Mouse (Mus musculus): ENCODE data around the gene Atf6b. TPM values are rescaled to one million over a fixed set of nuclear protein-coding genes. Genes with fewer than 3 reads are reported as not detected.

Atf6b gene
- polyA plus RNA-seq, 1 experiment from 2014 or later: 42.5 TPM

DNA sequence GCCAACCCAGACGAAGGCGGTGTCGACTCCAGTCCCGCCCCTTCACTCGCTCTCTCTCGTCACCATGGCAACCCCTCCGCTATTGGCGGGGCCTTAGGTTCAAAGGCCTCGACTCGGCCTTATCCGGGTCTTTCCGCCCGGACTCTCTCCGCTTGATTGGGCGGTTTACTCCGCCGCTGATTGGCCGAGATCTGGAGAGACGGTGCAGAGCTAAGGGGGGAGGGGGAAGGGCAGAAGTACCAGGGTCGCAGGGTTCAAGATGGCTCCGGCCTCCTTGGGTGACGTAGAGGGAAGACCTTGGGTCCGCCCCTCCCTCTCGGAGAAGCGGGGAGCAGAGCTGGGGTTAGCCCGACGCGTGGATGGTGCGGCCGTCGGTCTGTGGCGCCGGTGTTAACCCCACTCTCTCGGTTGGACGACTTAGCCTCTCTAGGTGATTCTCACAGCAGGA, 42.9 kb upstream of the Atf6b start, which contains the start of gene Agpat1:
Gene Agpat1 (plus strand): TSS at position 202 of the 448 bp plus-strand sequence.
- no peaks in the 10 kb centered on the region for H3K36me3 ChIP-seq (ENCODE audit: insufficient read depth, low read length)
- peak within 1 kb of the TSS; percentile 46 for H3K9ac ChIP-seq (replicated peaks; ENCODE audit: low read depth)
- peak; percentile 100 for DNase-seq (ENCODE audit: low spot score)
- under 1% methylated on average over 34 of the region's 35 CpGs for WGBS
- H3K27me3 ChIP-seq (replicated peaks; ENCODE audit: insufficient read depth, low read length): no peaks in the 10 kb centered on the region
- H3K4me1 ChIP-seq (ENCODE audit: insufficient read depth, low read depth, low read length): peaks cover 21% of the 10 kb centered on the region
- peak within 1 kb of the TSS; percentile 96 for H3K4me2 ChIP-seq (replicated peaks; ENCODE audit: low read depth, low read length)
- no peaks in the 10 kb centered on the region for H3K9me3 ChIP-seq (ENCODE audit: low read length)
- peak within 1 kb of the TSS; percentile 96 for H3K27ac ChIP-seq (ENCODE audit: low read length)
- ATAC-seq: peak; percentile 85
- peak within 1 kb of the TSS; percentile 81 for H3K4me3 ChIP-seq (ENCODE audit: low read depth, low read length)
- no peak for TF ChIP-seq CTCF (IDR thresholded peaks at IDR 0.05)
- TF ChIP-seq EP300 (IDR thresholded peaks at IDR 0.05): no peak

DNA sequence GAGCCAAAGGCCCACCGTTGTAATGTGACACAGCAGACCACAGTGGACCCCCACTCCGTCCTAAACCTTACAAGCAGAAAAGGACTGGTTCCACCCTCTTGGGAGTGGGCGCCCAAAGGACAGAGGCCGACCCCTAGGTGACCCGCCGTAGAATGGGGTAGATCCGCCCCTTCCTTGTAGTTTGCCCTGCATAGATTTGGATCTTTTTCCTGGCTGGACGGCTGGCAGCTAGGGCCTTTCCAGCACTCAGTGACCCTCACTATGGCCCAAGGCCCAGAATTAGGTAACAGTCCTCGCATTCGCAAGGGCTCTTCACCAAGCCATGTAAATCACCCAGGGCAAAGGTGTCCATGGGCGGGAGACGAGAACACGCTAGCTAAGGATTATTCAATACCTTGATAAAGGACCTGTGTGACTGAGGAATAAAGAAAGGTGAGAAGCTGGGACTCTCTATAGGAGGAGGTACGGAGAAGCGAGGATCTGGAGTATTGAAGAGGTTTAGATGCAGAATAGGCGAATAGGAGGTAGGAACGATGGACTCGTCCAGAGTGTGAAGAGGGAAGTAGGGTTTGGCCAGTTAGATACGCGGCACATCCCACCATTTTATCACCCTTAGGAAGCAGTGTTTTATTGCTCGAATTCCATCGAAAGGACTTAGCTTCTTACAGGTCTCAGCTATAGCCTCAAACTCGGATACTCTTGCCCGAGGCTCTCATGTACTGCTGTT, 42.3 kb upstream of the Atf6b start:
- H3K27me3 ChIP-seq (replicated peaks; ENCODE audit: insufficient read depth, low read length): no peaks in the 10 kb centered on the region
- no peaks in the 10 kb centered on the region for H3K36me3 ChIP-seq (ENCODE audit: insufficient read depth, low read length)
- 0 out of 2 replicates have a peak, but pooled peaks have one; percentile 1 for TF ChIP-seq EP300 (IDR thresholded peaks at IDR 0.05)
- no peak for TF ChIP-seq CTCF (IDR thresholded peaks at IDR 0.05)
- ATAC-seq: peak; percentile 1; the same call in 1 of the 2 replicates
- H3K4me2 ChIP-seq (replicated peaks; ENCODE audit: low read depth, low read length): peak overlapping the region; percentile 96
- peak overlapping the region; percentile 96 for H3K27ac ChIP-seq (ENCODE audit: low read length)
- WGBS: 13% methylated on average over 24 of the region's 24 CpGs
- H3K9ac ChIP-seq (replicated peaks; ENCODE audit: low read depth): peak overlapping the region; percentile 36
- no peaks in the 10 kb centered on the region for H3K9me3 ChIP-seq (ENCODE audit: low read length)
- DNase-seq (ENCODE audit: low spot score): peak; percentile 89
- H3K4me1 ChIP-seq (ENCODE audit: insufficient read depth, low read depth, low read length): peaks cover 21% of the 10 kb centered on the region
- H3K4me3 ChIP-seq (ENCODE audit: low read depth, low read length): peak overlapping the region; percentile 81

DNA sequence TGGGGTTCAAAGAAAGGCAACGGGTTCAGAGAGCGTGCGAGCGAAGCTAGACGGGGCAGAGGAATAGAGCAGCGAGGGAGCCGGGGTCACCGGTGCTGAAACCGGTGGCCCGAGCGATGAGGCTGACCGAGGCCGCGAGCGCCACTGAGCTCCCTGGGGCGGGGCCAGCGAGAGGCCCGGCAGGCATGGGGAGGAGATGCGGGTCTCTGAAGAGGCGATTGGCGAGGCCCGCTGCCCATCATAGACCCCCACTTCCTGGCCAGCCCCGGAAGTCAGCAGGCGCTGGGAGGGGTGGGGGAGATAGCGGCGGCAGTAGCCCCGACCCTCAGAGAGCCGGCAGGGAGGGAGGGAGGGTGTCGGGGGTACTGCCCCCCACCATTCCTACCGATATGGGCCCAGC, 41.3 kb upstream of the Atf6b start:
- DNase-seq (ENCODE audit: low spot score): peak; percentile 97
- peak overlapping the region; percentile 74 for H3K9ac ChIP-seq (replicated peaks; ENCODE audit: low read depth)
- TF ChIP-seq EP300 (IDR thresholded peaks at IDR 0.05): no peak
- no peak for TF ChIP-seq CTCF (IDR thresholded peaks at IDR 0.05)
- H3K9me3 ChIP-seq (ENCODE audit: low read length): no peaks in the 10 kb centered on the region
- H3K4me1 ChIP-seq (ENCODE audit: insufficient read depth, low read depth, low read length): peaks cover 21% of the 10 kb centered on the region
- no peaks in the 10 kb centered on the region for H3K27me3 ChIP-seq (replicated peaks; ENCODE audit: insufficient read depth, low read length)
- ATAC-seq: peak; percentile 33
- H3K4me3 ChIP-seq (ENCODE audit: low read depth, low read length): peak overlapping the region; percentile 81
- H3K36me3 ChIP-seq (ENCODE audit: insufficient read depth, low read length): no peaks in the 10 kb centered on the region
- whole genome bisulfite sequencing: 3% methylated on average over 20 of the region's 30 CpGs
- H3K27ac ChIP-seq (ENCODE audit: low read length): peak overlapping the region; percentile 96
- H3K4me2 ChIP-seq (replicated peaks; ENCODE audit: low read depth, low read length): peak overlapping the region; percentile 96

DNA sequence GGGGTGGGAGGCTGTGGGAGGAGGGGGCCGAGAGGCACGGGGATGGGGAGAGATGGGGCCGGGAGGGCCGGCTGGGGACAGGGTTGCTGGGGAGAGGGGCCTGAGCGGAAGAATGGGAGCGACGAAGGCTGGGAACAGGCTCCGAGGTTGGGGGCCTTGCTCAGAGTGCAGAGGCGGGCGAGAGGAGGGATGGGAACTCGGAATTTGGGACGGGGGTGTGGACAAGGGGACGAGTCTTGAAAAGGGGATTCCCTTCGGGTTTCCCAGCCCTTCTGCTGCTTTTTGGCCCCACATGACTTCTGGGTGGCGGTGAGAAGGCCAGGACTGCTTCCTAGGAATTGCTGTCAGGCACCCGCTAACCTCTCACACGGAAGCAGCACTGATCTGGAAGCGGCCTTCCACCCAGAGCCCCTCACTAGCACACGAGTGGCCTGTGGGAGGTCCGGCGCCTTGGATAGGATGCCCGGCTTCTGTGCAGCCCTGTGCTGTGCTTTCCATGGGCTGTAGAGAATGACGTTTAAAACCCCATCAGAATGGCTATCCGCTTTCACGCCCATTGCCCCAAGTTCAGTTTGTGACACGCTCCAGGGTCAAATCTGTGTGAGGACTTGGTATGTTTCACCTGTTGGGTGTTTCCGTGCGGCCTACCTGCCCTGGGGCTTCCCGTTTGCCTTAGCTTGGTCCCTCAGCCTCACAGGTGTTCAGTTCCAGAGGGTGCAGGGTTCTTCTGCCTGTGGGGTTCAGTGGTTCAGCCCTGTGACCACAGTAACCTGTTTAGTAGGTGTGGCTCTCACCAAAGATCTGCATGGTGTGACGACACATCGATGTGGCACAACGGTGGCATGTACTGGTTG, 40.5 kb upstream of the Atf6b start:
- H3K36me3 ChIP-seq (ENCODE audit: insufficient read depth, low read length): peaks cover 3% of the 10 kb centered on the region; the same call in 1 of the 2 replicates
- H3K27me3 ChIP-seq (replicated peaks; ENCODE audit: insufficient read depth, low read length): no peaks in the 10 kb centered on the region
- DNase-seq (ENCODE audit: low spot score): peak; percentile 46
- peaks cover 21% of the 10 kb centered on the region for H3K4me1 ChIP-seq (ENCODE audit: insufficient read depth, low read depth, low read length)
- peak overlapping the region; percentile 96 for H3K4me2 ChIP-seq (replicated peaks; ENCODE audit: low read depth, low read length)
- 10% methylated on average over 29 of the region's 32 CpGs for WGBS
- H3K9ac ChIP-seq (replicated peaks; ENCODE audit: low read depth): peak overlapping the region; percentile 74
- H3K9me3 ChIP-seq (ENCODE audit: low read length): no peaks in the 10 kb centered on the region
- TF ChIP-seq EP300 (IDR thresholded peaks at IDR 0.05) (no peak), CTCF (IDR thresholded peaks at IDR 0.05) (no peak)
- ATAC-seq: no peak
- peak overlapping the region; percentile 96 for H3K27ac ChIP-seq (ENCODE audit: low read length)
- peak overlapping the region; percentile 81 for H3K4me3 ChIP-seq (ENCODE audit: low read depth, low read length)

DNA sequence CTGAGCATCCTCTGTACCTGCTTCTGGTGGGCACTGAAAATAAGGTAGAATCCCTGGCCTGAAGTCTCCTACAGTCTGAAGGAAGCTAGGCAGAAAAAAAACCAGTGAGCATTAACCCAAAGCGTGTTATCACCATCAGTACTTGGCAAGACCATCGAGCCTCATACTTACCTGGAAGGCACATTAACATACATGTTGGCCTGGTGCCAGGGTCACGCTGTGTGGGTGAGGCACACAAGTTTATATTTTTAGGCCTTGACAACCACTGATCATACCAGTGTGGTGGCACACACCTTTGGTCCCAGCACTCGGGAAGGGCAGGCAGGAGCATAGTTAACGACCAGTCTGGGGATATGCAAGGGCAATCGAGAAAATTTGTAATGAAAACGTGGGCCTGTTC, 38.9 kb upstream of the Atf6b start:
- Histone ChIP-seq H3K4me3 (ENCODE audit: low read depth, low read length) (no peak overlapping the region), H3K27me3 (replicated peaks; ENCODE audit: insufficient read depth, low read length) (no peaks in the 10 kb centered on the region), H3K4me1 (ENCODE audit: insufficient read depth, low read depth, low read length) (peaks cover 12% of the 10 kb centered on the region), H3K9ac (replicated peaks; ENCODE audit: low read depth) (no peak overlapping the region), H3K4me2 (replicated peaks; ENCODE audit: low read depth, low read length) (no peak overlapping the region), H3K36me3 (ENCODE audit: insufficient read depth, low read length) (peaks cover 11% of the 10 kb centered on the region), H3K9me3 (ENCODE audit: low read length) (no peaks in the 10 kb centered on the region), H3K27ac (ENCODE audit: low read length) (no peak overlapping the region)
- no peak for DNase-seq (ENCODE audit: low spot score)
- TF ChIP-seq CTCF (IDR thresholded peaks at IDR 0.05) (no peak), EP300 (IDR thresholded peaks at IDR 0.05) (no peak)
- WGBS: 66% methylated on average over 7 of the region's 7 CpGs
- ATAC-seq: no peak

DNA sequence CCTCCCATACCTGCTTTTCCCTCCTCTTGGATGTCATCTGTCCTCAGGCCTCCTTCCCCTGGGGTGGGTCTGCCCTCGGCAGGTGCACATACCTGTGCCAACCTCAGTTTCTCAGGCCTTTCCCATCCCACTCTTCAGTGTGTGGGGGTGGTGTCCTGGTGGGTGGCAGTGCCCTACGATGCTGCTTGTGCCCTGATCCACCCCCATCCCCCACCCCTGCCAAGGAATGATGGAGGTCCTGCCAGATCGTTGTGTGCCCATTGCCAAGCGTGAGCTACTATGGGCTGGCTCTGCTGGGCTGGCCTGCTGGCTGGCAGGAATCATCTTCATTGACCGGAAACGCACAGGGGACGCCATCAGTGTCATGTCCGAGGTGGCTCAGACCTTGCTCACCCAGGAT, 35.9 kb upstream of the Atf6b start:
- WGBS: 87% methylated on average over 8 of the region's 8 CpGs
- no peaks in the 10 kb centered on the region for H3K27me3 ChIP-seq (replicated peaks; ENCODE audit: insufficient read depth, low read length)
- ATAC-seq (no peak), DNase-seq (ENCODE audit: low spot score) (no peak)
- no peak overlapping the region for H3K9ac ChIP-seq (replicated peaks; ENCODE audit: low read depth)
- no peak overlapping the region for H3K4me3 ChIP-seq (ENCODE audit: low read depth, low read length)
- no peaks in the 10 kb centered on the region for H3K9me3 ChIP-seq (ENCODE audit: low read length)
- peaks cover 19% of the 10 kb centered on the region for H3K36me3 ChIP-seq (ENCODE audit: insufficient read depth, low read length)
- no peak overlapping the region for H3K27ac ChIP-seq (ENCODE audit: low read length)
- no peak overlapping the region for H3K4me2 ChIP-seq (replicated peaks; ENCODE audit: low read depth, low read length)
- 0 out of 2 replicates have a peak, but pooled peaks cover 5% of the 10 kb centered on the region for H3K4me1 ChIP-seq (ENCODE audit: insufficient read depth, low read depth, low read length)
- no peak for TF ChIP-seq CTCF (IDR thresholded peaks at IDR 0.05)
- TF ChIP-seq EP300 (IDR thresholded peaks at IDR 0.05): no peak
